Mouse (Mus musculus) stomach, postnatal 0 days (tissue): ENCODE measurements around the gene Dtx4.

ENCODE experiments used
- CTCF ChIP-seq: IDR thresholded peaks from 2 replicates; pipeline ENCODE4 v1.5.1; 2016; ENCODE audit warnings: antibody characterized with exemption, low read depth, mild to moderate bottlenecking, moderate library complexity
- EP300 ChIP-seq: optimal IDR thresholded peaks from 2 replicates; pipeline ENCODE3; 2016; ENCODE audit warnings: antibody characterized with exemption

DNA sequence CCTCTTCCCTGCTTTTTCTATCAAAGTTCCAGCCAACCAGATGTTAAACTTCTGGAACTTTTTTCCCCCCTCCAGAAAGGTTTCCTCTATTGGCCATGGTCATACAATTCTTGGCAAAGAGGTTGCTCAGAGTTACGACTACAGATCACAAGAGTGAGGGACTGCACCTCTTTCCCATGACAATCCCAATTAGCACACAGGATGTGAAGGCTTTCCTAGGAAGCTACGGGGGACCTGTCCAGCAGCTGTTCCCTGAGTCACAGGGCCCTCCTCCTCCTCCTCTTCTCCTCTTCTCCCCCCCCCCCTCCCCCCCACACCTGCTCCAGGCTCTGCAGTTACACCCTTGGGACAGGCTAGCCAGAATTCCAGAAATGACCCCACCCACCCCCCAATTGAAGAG is 1.8 kb downstream of the Dtx4 start:
- TF ChIP-seq CTCF (no peak), EP300 (no peak)
